Mouse (Mus musculus) ES-E14 (cell line): Measurements from ENCODE around the gene Asrgl1. TPM values are rescaled to one million over a fixed set of nuclear protein-coding genes. Genes with fewer than 3 reads are reported as not detected.

Experiments
- DNase-seq: peaks from one replicate; pipeline ENCODE4 v3.0.0-alpha.2; 2013; ENCODE audit warnings: low read depth, low spot score
- H3K27ac ChIP-seq: 2 replicates; pipeline ENCODE4 v1.5.1; 2012; ENCODE audit warnings: low read depth, mild to moderate bottlenecking, low read length, moderate library complexity, mixed read lengths; ENCODE audit not compliant: poor library complexity, insufficient read depth, severe bottlenecking
- H3K36me3 ChIP-seq: 2 replicates; pipeline ENCODE4 v1.6.1; 2012; ENCODE audit warnings: mild to moderate bottlenecking, low read length, moderate library complexity, mixed read lengths; ENCODE audit not compliant: control insufficient read depth, poor library complexity, insufficient read depth, severe bottlenecking
- H3K4me1 ChIP-seq, 2 experiments: fragments of 150-350 bp in 1 of 2; sonication (generic) in 1 of 2; 2 replicates each; pipeline ENCODE4 v1.6.1; 2012; ENCODE audit warnings: low read length in 2 of 2, mild to moderate bottlenecking in 1 of 2, mixed read lengths in 1 of 2; ENCODE audit not compliant: control insufficient read depth in 2 of 2, insufficient read depth in 2 of 2, poor library complexity in 1 of 2
- H3K4me3 ChIP-seq, 2 experiments: fragments of 150-350 bp in 1 of 2; sonication (generic) in 1 of 2; 2 replicates each; pipeline ENCODE4 v1.5.1; 2012; ENCODE audit warnings: low read length in 2 of 2, low read depth in 1 of 2, mild to moderate bottlenecking in 1 of 2, mixed read lengths in 1 of 2; ENCODE audit not compliant: insufficient read depth in 1 of 2, poor library complexity in 1 of 2, severe bottlenecking in 1 of 2
- H3K9ac ChIP-seq: 2 replicates; pipeline ENCODE4 v1.6.1; 2012; ENCODE audit warnings: low read depth, mild to moderate bottlenecking, low read length, mixed read lengths; ENCODE audit not compliant: poor library complexity, insufficient read depth, severe bottlenecking
- H3K9me3 ChIP-seq: fragments of 150-350 bp; sonication (generic); 2 replicates; pipeline ENCODE4 v1.6.1; 2012; ENCODE audit warnings: low read depth, mild to moderate bottlenecking, low read length; ENCODE audit not compliant: control insufficient read depth, insufficient read depth
- CHD2 ChIP-seq: IDR thresholded peaks from 2 replicates; pipeline ENCODE4 v1.6.1; 2014; ENCODE audit warnings: mild to moderate bottlenecking, low read depth, low read length, inconsistent platforms
- HCFC1 ChIP-seq: IDR thresholded peaks from 2 replicates; pipeline ENCODE4 v1.6.1; 2012; ENCODE audit warnings: low read length, inconsistent platforms, borderline replicate concordance; ENCODE audit not compliant: insufficient read depth
- MAFK ChIP-seq: IDR thresholded peaks from 2 replicates; pipeline ENCODE4 v1.6.1; 2014; ENCODE audit warnings: mild to moderate bottlenecking, low read depth, low read length, inconsistent platforms; ENCODE audit not compliant: insufficient read depth
- ZC3H11A ChIP-seq: IDR thresholded peaks from 2 replicates; pipeline ENCODE4 v1.6.1; 2012; ENCODE audit warnings: low read depth, mild to moderate bottlenecking, inconsistent platforms, low read length, borderline replicate concordance
- ZNF384 ChIP-seq: IDR thresholded peaks from 2 replicates; pipeline ENCODE4 v1.6.1; 2012; ENCODE audit warnings: low read depth, low read length, inconsistent platforms
- in situ Hi-C, 2 experiments: fragments of 600-800 bp; cut with MboI; formaldehyde crosslinking; loops; one replicate each; pipeline ENCODE4 v1.15.1; 2025; ENCODE audit warnings: low sequenced_read_pairs in 2 of 2, inconsistent platforms in 1 of 2; ENCODE audit not compliant: unreplicated experiment in 2 of 2
- total RNA-seq: library from RNA; depleted of rRNA; stranded (reverse); fragments of 300-350 nt; gene quantifications from 2 replicates; pipeline ENCODE4 v1.2.3, GENCODE M21; 2012

Asrgl1 gene
- total RNA-seq, 1 experiment = 14.4 TPM

DNA sequence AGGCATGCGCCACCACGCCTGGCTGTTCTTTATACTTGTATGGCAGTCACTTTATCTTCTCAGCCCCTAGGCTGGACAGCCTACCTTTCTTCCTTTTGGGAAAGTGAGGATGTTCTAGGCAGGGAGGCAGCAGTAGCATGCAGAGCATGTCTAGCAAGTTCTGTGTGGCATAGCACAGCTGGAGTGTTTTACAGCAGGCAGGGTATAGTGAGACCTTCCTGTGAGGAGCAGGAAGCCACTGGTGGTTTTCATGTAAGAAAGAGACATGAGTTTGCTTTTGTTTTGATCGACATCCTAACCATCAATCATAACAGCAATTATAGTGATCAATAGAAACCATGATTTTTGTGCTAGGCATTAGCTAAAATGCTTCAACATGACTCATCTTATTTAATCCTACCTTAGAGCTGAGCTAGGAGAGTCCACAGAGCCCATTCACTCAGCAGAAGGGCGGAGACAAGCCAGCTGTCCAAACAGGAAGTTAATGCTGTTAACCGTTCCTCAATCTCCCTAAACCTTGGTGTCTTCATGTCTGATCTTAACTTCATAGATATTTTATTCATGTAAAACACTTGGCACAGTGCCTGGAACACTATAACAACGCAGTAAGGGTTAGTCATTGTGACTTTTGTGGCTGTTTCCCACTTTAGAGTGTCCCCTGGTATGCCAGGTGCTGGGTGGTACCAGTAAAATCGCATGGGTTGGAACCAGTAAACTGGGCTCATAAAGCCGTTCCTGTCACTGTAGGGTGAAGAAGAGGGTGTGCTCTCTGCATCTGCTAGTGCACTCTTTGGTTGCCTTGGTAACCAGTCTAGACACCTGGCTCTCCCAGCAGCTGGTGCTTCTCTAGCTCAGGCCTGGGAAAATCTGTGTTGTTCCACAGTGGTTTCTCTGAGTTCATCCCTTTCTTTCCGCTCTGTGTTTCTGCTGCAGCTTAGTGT lies 69.5 kb downstream of the Asrgl1 start:
- Histone ChIP-seq H3K9ac (no peak overlapping the region), H3K36me3 (no peaks in the 10 kb centered on the region), H3K4me3 (no peak overlapping the region), H3K4me1 (peaks cover 0 to 5% of the 10 kb centered on the region in 2 experiments; a peak in 1 of 4 replicates), H3K9me3 (no peaks in the 10 kb centered on the region), H3K27ac (no peak overlapping the region)
- in situ Hi-C loops = no loop called here
- TF ChIP-seq CHD2 = no peak
- no peak for TF ChIP-seq ZC3H11A
- TF ChIP-seq ZNF384 = no peak
- no peak for TF ChIP-seq MAFK
- TF ChIP-seq HCFC1 = no peak
- no peak for DNase-seq

DNA sequence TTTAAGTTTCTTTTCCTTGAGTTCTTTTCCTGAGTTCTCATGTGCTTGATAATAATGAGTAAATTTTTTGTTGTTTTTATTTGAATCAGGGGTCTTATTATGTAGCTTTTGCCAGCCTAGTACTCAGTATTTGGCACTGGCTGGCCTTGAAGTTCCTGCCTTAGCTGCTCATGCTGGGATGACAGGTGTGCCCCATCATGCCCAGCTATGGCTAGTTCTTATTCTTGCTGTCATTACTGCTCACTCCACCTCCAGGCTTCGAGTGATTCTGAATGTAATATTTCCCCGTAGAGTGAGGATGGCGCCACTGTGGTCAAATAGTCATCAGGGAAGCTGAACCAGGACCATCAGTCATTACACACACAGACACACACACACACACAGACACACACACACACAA lies 71.6 kb downstream of the Asrgl1 start:
- no peak for DNase-seq
- H3K4me1 ChIP-seq = peaks cover 0 to 5% of the 10 kb centered on the region in 2 experiments; a peak in 1 of 4 replicates
- in situ Hi-C loops = no loop called here
- H3K9ac ChIP-seq = no peak overlapping the region
- no peak overlapping the region for H3K27ac ChIP-seq
- no peak overlapping the region for H3K4me3 ChIP-seq
- no peak for TF ChIP-seq MAFK
- TF ChIP-seq ZNF384 = no peak
- no peak for TF ChIP-seq CHD2
- no peak for TF ChIP-seq ZC3H11A
- TF ChIP-seq HCFC1 = no peak
- H3K9me3 ChIP-seq = no peaks in the 10 kb centered on the region
- no peaks in the 10 kb centered on the region for H3K36me3 ChIP-seq

DNA sequence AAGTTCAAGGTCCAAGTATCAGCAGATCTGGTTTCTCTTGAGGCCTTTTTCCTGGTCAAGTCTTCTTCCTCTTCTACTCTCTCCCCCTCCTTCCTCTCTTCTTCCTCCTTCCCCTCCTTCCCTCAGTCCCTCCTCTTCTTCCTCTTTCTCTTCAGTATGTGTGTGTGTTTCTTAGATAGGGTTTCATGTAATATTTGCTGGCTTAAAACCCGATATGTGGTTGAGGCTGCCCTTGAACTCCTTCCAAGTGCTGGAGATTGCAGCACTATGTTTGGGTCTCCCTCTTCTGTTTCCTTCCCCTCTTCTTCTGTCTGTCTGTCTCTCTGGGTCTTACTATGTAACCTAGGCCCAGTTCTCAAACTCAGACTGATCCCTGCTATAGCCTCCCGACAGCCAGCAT lies 72.6 kb downstream of the Asrgl1 start:
- no peak overlapping the region for H3K9ac ChIP-seq
- H3K9me3 ChIP-seq = no peaks in the 10 kb centered on the region
- no peak for DNase-seq
- H3K4me3 ChIP-seq = no peak overlapping the region
- no peaks in the 10 kb centered on the region for H3K36me3 ChIP-seq
- in situ Hi-C loops = no loop called here
- no peak for TF ChIP-seq HCFC1
- no peak for TF ChIP-seq ZC3H11A
- no peak for TF ChIP-seq ZNF384
- TF ChIP-seq MAFK = no peak
- H3K4me1 ChIP-seq = peaks cover 4 to 8% of the 10 kb centered on the region in 2 experiments; a peak in 1 of 4 replicates
- no peak overlapping the region for H3K27ac ChIP-seq

DNA sequence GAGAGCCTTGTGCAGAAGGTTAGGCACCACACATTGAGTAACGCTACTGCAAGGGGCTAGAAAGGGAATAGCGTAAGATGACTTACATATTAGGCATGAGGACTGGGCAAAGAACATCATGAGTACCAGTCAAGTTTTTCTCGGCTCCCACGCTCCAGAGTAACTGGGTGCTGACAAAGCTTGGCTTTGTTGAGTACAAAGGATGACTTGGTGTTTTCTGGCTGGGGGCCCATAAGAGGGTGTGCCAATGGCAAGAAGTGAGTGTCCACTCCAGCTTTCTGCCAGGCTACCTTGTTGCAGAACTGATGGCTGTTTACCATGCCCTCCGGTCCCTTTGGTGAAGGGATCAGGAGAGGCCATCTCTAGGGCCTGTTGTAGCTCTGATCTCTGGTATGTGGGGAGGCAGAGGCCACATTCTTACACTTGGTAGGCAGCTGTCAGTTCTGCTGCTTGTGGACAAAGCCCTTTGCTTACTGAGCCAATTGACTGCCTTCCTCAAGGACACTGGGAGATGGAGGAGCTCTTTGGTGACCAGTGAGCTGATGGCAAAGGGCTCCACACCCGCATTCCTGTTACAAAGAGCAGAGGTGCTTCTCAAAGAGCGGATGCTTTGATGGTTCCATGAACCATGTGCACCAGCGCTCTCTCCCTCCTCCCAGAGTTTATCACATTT lies 74.1 kb downstream of the Asrgl1 start:
- no peak overlapping the region for H3K9ac ChIP-seq
- DNase-seq = no peak
- H3K27ac ChIP-seq = no peak overlapping the region
- no peaks in the 10 kb centered on the region for H3K36me3 ChIP-seq
- in situ Hi-C loops = no loop called here
- H3K4me1 ChIP-seq = peaks cover 7% of the 10 kb centered on the region in 2 experiments; a peak in 2 of 4 replicates
- no peak for TF ChIP-seq CHD2
- no peak for TF ChIP-seq ZNF384
- TF ChIP-seq HCFC1 = no peak
- TF ChIP-seq MAFK = no peak
- no peak for TF ChIP-seq ZC3H11A
- no peaks in the 10 kb centered on the region for H3K9me3 ChIP-seq
- no peak overlapping the region for H3K4me3 ChIP-seq
